Mouse (Mus musculus): ENCODE data around the gene Dnajc17. TPM values are rescaled to one million over a fixed set of nuclear protein-coding genes. Genes with fewer than 3 reads are reported as not detected.
A peak's percentile ranks its signal among the peaks of the same experiment; 100 is the strongest.

Gene Dnajc17
- total RNA-seq (2021) = 10 to 100 TPM; 15.9 to 17.7 TPM
- long read RNA-seq, experiment 1, transcript Dnajc17-201 (11 exons, 1,008 nt) = major isoform, 5 of 7 reads
- long read RNA-seq, experiment 1, partial matches to known transcripts = 0 of 7 reads
- long read RNA-seq, experiment 1, other reads (novel, unspliced or antisense) = 2 of 7 reads
- long read RNA-seq, experiment 2, partial matches to known transcripts = 0 of 13 reads
- long read RNA-seq, experiment 2, other reads (novel, unspliced or antisense) = 9 of 13 reads

GRCm38 (mm10) chr2:119208344-119209175, at the start of gene Dnajc17, which contains the start of gene Zfyve19:
Dnajc17 (minus strand) TSS chr2:119208795.
Zfyve19 (plus strand) TSS chr2:119208617.
- DNase-seq (ENCODE audit: low spot score in 2 of 2) = peak; percentile 97 to 98

- no peak for DNase-seq (ENCODE audit: low spot score in 2 of 2)
Observed at GRCm38 (mm10) chr2:119254976-119255375, 46.4 kb upstream of the Dnajc17 start.

- peak; percentile 76 to 89 for DNase-seq (ENCODE audit: low spot score in 2 of 2)
Observed at GRCm38 (mm10) chr2:119250826-119251478, 42.4 kb upstream of the Dnajc17 start.

GRCm38 (mm10) chr2:119250377-119250776, 41.8 kb upstream of the Dnajc17 start:
- no peak for DNase-seq (ENCODE audit: low spot score in 2 of 2)

- no peak for DNase-seq (ENCODE audit: low spot score in 2 of 2)
Observed at GRCm38 (mm10) chr2:119249592-119250061, 41.0 kb upstream of the Dnajc17 start.

- DNase-seq (ENCODE audit: low spot score in 2 of 2) = no peak
Observed at GRCm38 (mm10) chr2:119247904-119248303, 39.3 kb upstream of the Dnajc17 start.

- no peak for DNase-seq (ENCODE audit: low spot score in 2 of 2)
Observed at GRCm38 (mm10) chr2:119245246-119245645, 36.7 kb upstream of the Dnajc17 start.

GRCm38 (mm10) chr2:119242548-119242947, 34.0 kb upstream of the Dnajc17 start:
- DNase-seq (ENCODE audit: low spot score in 2 of 2) = no peak

GRCm38 (mm10) chr2:119240819-119241186, 32.2 kb upstream of the Dnajc17 start:
- no peak for DNase-seq (ENCODE audit: low spot score in 2 of 2)

- no peak for DNase-seq (ENCODE audit: low spot score in 2 of 2)
Observed at GRCm38 (mm10) chr2:119240075-119240818, 31.7 kb upstream of the Dnajc17 start.

GRCm38 (mm10) chr2:119238671-119239070, 30.1 kb upstream of the Dnajc17 start:
- no peak for DNase-seq (ENCODE audit: low spot score in 2 of 2)

GRCm38 (mm10) chr2:119237871-119238220, 29.3 kb upstream of the Dnajc17 start:
- no peak for DNase-seq (ENCODE audit: low spot score in 2 of 2)

- no peak for DNase-seq (ENCODE audit: low spot score in 2 of 2)
Observed at GRCm38 (mm10) chr2:119237210-119237870, 28.7 kb upstream of the Dnajc17 start, which contains the start of gene Spint1. Spint1 (plus strand) TSS chr2:119237362.

GRCm38 (mm10) chr2:119236682-119237209, 28.2 kb upstream of the Dnajc17 start:
- DNase-seq (ENCODE audit: low spot score in 2 of 2) = no peak

GRCm38 (mm10) chr2:119229775-119230704, 21.4 kb upstream of the Dnajc17 start, which contains the start of gene Ppp1r14d:
Ppp1r14d (minus strand) TSS chr2:119229906.
- no peak for DNase-seq (ENCODE audit: low spot score in 2 of 2)

GRCm38 (mm10) chr2:119209176-119209507, 547 bp upstream of the Dnajc17 start:
- no peak for DNase-seq (ENCODE audit: low spot score in 2 of 2)

GRCm38 (mm10) chr2:119207961-119208343, 643 bp downstream of the Dnajc17 start:
- no peak for DNase-seq (ENCODE audit: low spot score in 2 of 2)

- DNase-seq (ENCODE audit: low spot score in 2 of 2) = no peak
Observed at GRCm38 (mm10) chr2:119203871-119204460, 4.6 kb downstream of the Dnajc17 start.

All from left cerebral cortex, adult 18-20 months (tissue).